Mouse (Mus musculus) left cerebral cortex, postnatal 25 days (tissue): ENCODE data around the gene Fgfr2. TPM values are rescaled to one million over a fixed set of nuclear protein-coding genes. Genes with fewer than 3 reads are reported as not detected.
A peak's percentile ranks its signal among the peaks of the same experiment; 100 is the strongest.

Experiments used
- DNase-seq, 2 experiments: peaks; one replicate each; pipeline ENCODE4 v3.0.0; 2022; ENCODE audit warnings: low spot score in 2 of 2, mixed read lengths in 1 of 2
- intact Hi-C: fragments of 180-260 bp; cut with DNase I; formaldehyde crosslinking; loops from one replicate; pipeline ENCODE4 v1.15.1; 2025
- total RNA-seq, 2 experiments: library from RNA; stranded (reverse); gene quantifications; 2 replicates each; pipeline ENCODE4 v1.2.3; 2021

Gene Fgfr2
- total RNA-seq, 2 experiments from 2014 or later = 37.1 to 42.0 TPM

- no peak for DNase-seq
- intact Hi-C loops = loop anchor here (5.0 kb wide), 2 partner anchors 149 to 219 kb away; no protein-coding TSS in a partner anchor
Measured at GRCm38 (mm10) chr7:131331688-131332087, 1791.5 kb downstream of the Fgfr2 start.

- intact Hi-C loops = no loop called here
- no peak for DNase-seq
Measured at GRCm38 (mm10) chr7:131329416-131329815, 1793.7 kb downstream of the Fgfr2 start, which contains the start of gene Fam24b. TSS of gene Fam24b (minus strand) at chr7:131329516.

GRCm38 (mm10) chr7:131327054-131327453, 1796.1 kb downstream of the Fgfr2 start:
- no peak for DNase-seq
- intact Hi-C loops = no loop called here

- intact Hi-C loops = no loop called here
- no peak for DNase-seq
Measured at GRCm38 (mm10) chr7:131322192-131322591, 1801.0 kb downstream of the Fgfr2 start, which contains the start of gene Cuzd1. TSS of gene Cuzd1 (minus strand) at chr7:131322292.

GRCm38 (mm10) chr7:131318340-131318739, 1804.8 kb downstream of the Fgfr2 start:
- intact Hi-C loops = no loop called here
- DNase-seq = no peak

GRCm38 (mm10) chr7:131317587-131317986, 1805.6 kb downstream of the Fgfr2 start:
- intact Hi-C loops = no loop called here

GRCm38 (mm10) chr7:131314493-131314892, 1808.7 kb downstream of the Fgfr2 start:
- intact Hi-C loops = no loop called here
- DNase-seq = no peak

More at GRCm38 (mm10) chr7:131317587-131317986, 1805.6 kb downstream of the Fgfr2 start:
- DNase-seq = no peak

GRCm38 (mm10) chr7:131306733-131307132, 1816.4 kb downstream of the Fgfr2 start:
- no peak for DNase-seq
- intact Hi-C loops = no loop called here

- intact Hi-C loops = no loop called here
- DNase-seq = no peak
Measured at GRCm38 (mm10) chr7:131303340-131303739, 1819.8 kb downstream of the Fgfr2 start.

- intact Hi-C loops = no loop called here
- no peak for DNase-seq
Measured at GRCm38 (mm10) chr7:131297151-131297550, 1826.0 kb downstream of the Fgfr2 start.

GRCm38 (mm10) chr7:131265851-131266250, 1857.3 kb downstream of the Fgfr2 start:
- intact Hi-C loops = no loop called here
- DNase-seq = no peak

- intact Hi-C loops = no loop called here
- no peak for DNase-seq
Measured at GRCm38 (mm10) chr7:131264251-131264650, 1858.9 kb downstream of the Fgfr2 start.

GRCm38 (mm10) chr7:131260946-131261345, 1862.2 kb downstream of the Fgfr2 start:
- intact Hi-C loops = loop anchor here (2.0 kb wide), 1 partner anchor 74 kb away; no protein-coding TSS in a partner anchor
- DNase-seq = peak; percentile 29 to 71

- intact Hi-C loops = no loop called here
- DNase-seq = no peak
Measured at GRCm38 (mm10) chr7:131257309-131257708, 1865.8 kb downstream of the Fgfr2 start.

- DNase-seq = no peak
- intact Hi-C loops = no loop called here
Measured at GRCm38 (mm10) chr7:131256841-131257240, 1866.3 kb downstream of the Fgfr2 start.

GRCm38 (mm10) chr7:131244993-131245392, 1878.2 kb downstream of the Fgfr2 start:
- no peak for DNase-seq
- intact Hi-C loops = no loop called here

GRCm38 (mm10) chr7:131236091-131236490, 1887.1 kb downstream of the Fgfr2 start:
- no peak for DNase-seq
- intact Hi-C loops = no loop called here

- intact Hi-C loops = no loop called here
- no peak for DNase-seq
Measured at GRCm38 (mm10) chr7:131223086-131223485, 1900.1 kb downstream of the Fgfr2 start.

GRCm38 (mm10) chr7:131187996-131188395, 1935.2 kb downstream of the Fgfr2 start:
- intact Hi-C loops = loop anchor here (2.0 kb wide), 1 partner anchor 73 kb away; no protein-coding TSS in a partner anchor
- no peak for DNase-seq

GRCm38 (mm10) chr7:131187047-131187446, 1936.1 kb downstream of the Fgfr2 start:
- peak; percentile 49 to 92 for DNase-seq
- intact Hi-C loops = loop anchor here (2.0 kb wide), 1 partner anchor 74 kb away; no protein-coding TSS in a partner anchor

GRCm38 (mm10) chr7:131184339-131184738, 1938.8 kb downstream of the Fgfr2 start:
- no peak for DNase-seq
- intact Hi-C loops = loop anchor here (5.0 kb wide), 1 partner anchor 148 kb away; the partner anchor contains the start of gene Fam24a

- DNase-seq = peak in 1 of 2 experiments; percentile 20
- intact Hi-C loops = loop anchor here (5.0 kb wide), 1 partner anchor 150 kb away; the partner anchor contains the start of gene Fam24a
Measured at GRCm38 (mm10) chr7:131182685-131183084, 1940.5 kb downstream of the Fgfr2 start.
